In genomic region chr1:164214190-164214589, GRCm38 (mm10) we compare ENCODE assay signal across 22 mouse cellular contexts.
"Had no signal": no experiment of that assay in that cellular context is flagged by ENCODE, and none has a peak within 500 bp of the region (broad histone marks: within the 10 kb centered on the region; RNA-seq: fewer than 3 reads in every experiment).

No protein-coding gene starts in this region.

- H3K9me3 ChIP-seq: limb, embryonic 10.5 days; limb, embryonic 13.5 days; liver, embryonic 12.5 days; liver, embryonic 15.5 days; lung, embryonic 15.5 days; megakaryocyte, embryonic 14.5 days; midbrain, embryonic 10.5 days; midbrain, embryonic 13.5 days; neural tube, embryonic 12.5 days; neural tube, embryonic 15.5 days had no signal

- H3K27me3 ChIP-seq: liver, embryonic 12.5 days; lung, embryonic 15.5 days; megakaryocyte, embryonic 14.5 days; midbrain, embryonic 13.5 days; neural tube, embryonic 12.5 days; neural tube, embryonic 15.5 days had no signal

- DNase-seq: kidney, postnatal 25 days; layer of hippocampus, adult 9-11 months; liver; lung, adult 18-20 months; lung, postnatal 10 days; lung, postnatal 36 days; thymus, adult 18-20 months; thymus, postnatal 36 days had no signal

- ATAC-seq: liver, embryonic 12.5 days; midbrain, embryonic 13.5 days; midbrain, embryonic 16.5 days had no signal

- H3K27ac ChIP-seq: kidney, postnatal 0 days; layer of hippocampus, adult 2 months; limb, embryonic 10.5 days; limb, embryonic 13.5 days; liver, embryonic 12.5 days; liver, embryonic 15.5 days; lung, embryonic 15.5 days; midbrain, embryonic 10.5 days; midbrain, embryonic 13.5 days; neural tube, embryonic 12.5 days; neural tube, embryonic 15.5 days had no signal

- H3K4me3 ChIP-seq: layer of hippocampus, adult 2 months; limb, embryonic 10.5 days; limb, embryonic 13.5 days; liver, embryonic 12.5 days; liver, embryonic 15.5 days; lung, embryonic 15.5 days; megakaryocyte, embryonic 14.5 days; midbrain, embryonic 10.5 days; midbrain, embryonic 13.5 days; myocyte; neural tube, embryonic 12.5 days; neural tube, embryonic 15.5 days had no signal

- H3K4me1 ChIP-seq: liver, embryonic 15.5 days; midbrain, embryonic 13.5 days; neural tube, embryonic 12.5 days had no signal

- H3K36me3 ChIP-seq: limb, embryonic 10.5 days; limb, embryonic 13.5 days; liver, embryonic 12.5 days; lung, embryonic 15.5 days; midbrain, embryonic 10.5 days; midbrain, embryonic 13.5 days; neural tube, embryonic 12.5 days; neural tube, embryonic 15.5 days had no signal

- H3K4me2 ChIP-seq: limb, embryonic 13.5 days; liver, embryonic 12.5 days; liver, embryonic 15.5 days; lung, embryonic 15.5 days; midbrain, embryonic 13.5 days; neural tube, embryonic 12.5 days; neural tube, embryonic 15.5 days had no signal

- H3K9ac ChIP-seq: limb, embryonic 13.5 days; liver, embryonic 12.5 days; liver, embryonic 15.5 days; lung, embryonic 15.5 days; midbrain, embryonic 13.5 days; neural tube, embryonic 12.5 days; neural tube, embryonic 15.5 days had no signal
